Mouse (Mus musculus): ENCODE measurements around the gene Bap1. TPM values are rescaled to one million over a fixed set of nuclear protein-coding genes. Genes with fewer than 3 reads are reported as not detected.

Gene Bap1
- polyA plus RNA-seq, 1 experiment: 131 TPM

GRCm38 (mm10) chr14:31260374-31260773 lies 9.1 kb downstream of the Bap1 start:
- Histone ChIP-seq H3K4me1 (ENCODE audit: control insufficient read depth, insufficient read depth, low read length) (no peaks in the 10 kb centered on the region), H3K27ac (ENCODE audit: insufficient read depth, low read length) (no peak overlapping the region), H3K4me3 (replicated peaks; ENCODE audit: insufficient read depth, low read depth, low read length) (no peak overlapping the region), H3K27me3 (ENCODE audit: control insufficient read depth, insufficient read depth, low read length) (no peaks in the 10 kb centered on the region)
- WGBS: 94% methylated on average over 4 of the region's 4 CpGs
- no peak for DNase-seq
- TF ChIP-seq POLR2A (IDR thresholded peaks at IDR 0.05; ENCODE audit: borderline replicate concordance, insufficient read depth, low read length) (no peak), CTCF (IDR thresholded peaks at IDR 0.05; ENCODE audit: borderline replicate concordance, insufficient read depth, low read depth, low read length) (no peak)

- Histone ChIP-seq H3K27ac (ENCODE audit: insufficient read depth, low read length) (no peak overlapping the region), H3K27me3 (ENCODE audit: control insufficient read depth, insufficient read depth, low read length) (no peaks in the 10 kb centered on the region), H3K4me1 (ENCODE audit: control insufficient read depth, insufficient read depth, low read length) (no peaks in the 10 kb centered on the region), H3K4me3 (replicated peaks; ENCODE audit: insufficient read depth, low read depth, low read length) (no peak overlapping the region)
- WGBS: 90% methylated on average over 9 of the region's 9 CpGs
- DNase-seq: no peak
- no peak for TF ChIP-seq POLR2A (IDR thresholded peaks at IDR 0.05; ENCODE audit: borderline replicate concordance, insufficient read depth, low read length)
Measured at GRCm38 (mm10) chr14:31260932-31261331, 9.7 kb downstream of the Bap1 start.

GRCm38 (mm10) chr14:31267649-31268048 lies 16.4 kb downstream of the Bap1 start:
- Histone ChIP-seq H3K4me1 (ENCODE audit: control insufficient read depth, insufficient read depth, low read length) (no peaks in the 10 kb centered on the region), H3K27ac (ENCODE audit: insufficient read depth, low read length) (no peak overlapping the region), H3K4me3 (replicated peaks; ENCODE audit: insufficient read depth, low read depth, low read length) (no peak overlapping the region), H3K27me3 (ENCODE audit: control insufficient read depth, insufficient read depth, low read length) (no peaks in the 10 kb centered on the region)
- no peak for DNase-seq
- TF ChIP-seq CTCF (IDR thresholded peaks at IDR 0.05; ENCODE audit: borderline replicate concordance, insufficient read depth, low read depth, low read length) (no peak), POLR2A (IDR thresholded peaks at IDR 0.05; ENCODE audit: borderline replicate concordance, insufficient read depth, low read length) (no peak)
- WGBS: 90% methylated on average over 11 of the region's 11 CpGs

GRCm38 (mm10) chr14:31268301-31269001 lies 17.2 kb downstream of the Bap1 start:
- TF ChIP-seq CTCF (IDR thresholded peaks at IDR 0.05; ENCODE audit: borderline replicate concordance, insufficient read depth, low read depth, low read length) (no peak), POLR2A (IDR thresholded peaks at IDR 0.05; ENCODE audit: borderline replicate concordance, insufficient read depth, low read length) (no peak)
- no peak overlapping the region for H3K4me3 ChIP-seq (replicated peaks; ENCODE audit: insufficient read depth, low read depth, low read length)

GRCm38 (mm10) chr14:31269456-31270100 lies 18.3 kb downstream of the Bap1 start:
- Histone ChIP-seq H3K27ac (ENCODE audit: insufficient read depth, low read length) (no peak overlapping the region), H3K4me1 (ENCODE audit: control insufficient read depth, insufficient read depth, low read length) (no peaks in the 10 kb centered on the region), H3K4me3 (replicated peaks; ENCODE audit: insufficient read depth, low read depth, low read length) (no peak overlapping the region), H3K27me3 (ENCODE audit: control insufficient read depth, insufficient read depth, low read length) (no peaks in the 10 kb centered on the region)
- no peak for TF ChIP-seq CTCF (IDR thresholded peaks at IDR 0.05; ENCODE audit: borderline replicate concordance, insufficient read depth, low read depth, low read length)
- TF ChIP-seq POLR2A (IDR thresholded peaks at IDR 0.05; ENCODE audit: borderline replicate concordance, insufficient read depth, low read length): no peak
- WGBS: 19% methylated on average over 28 of the region's 28 CpGs
- no peak for DNase-seq

More at GRCm38 (mm10) chr14:31268301-31269001, 17.2 kb downstream of the Bap1 start:
- Histone ChIP-seq H3K4me1 (ENCODE audit: control insufficient read depth, insufficient read depth, low read length) (no peaks in the 10 kb centered on the region), H3K27ac (ENCODE audit: insufficient read depth, low read length) (no peak overlapping the region), H3K27me3 (ENCODE audit: control insufficient read depth, insufficient read depth, low read length) (no peaks in the 10 kb centered on the region)
- DNase-seq: no peak
- 33% methylated on average over 9 of the region's 9 CpGs for WGBS

- 94% methylated on average over 6 of the region's 6 CpGs for WGBS
- H3K4me1 ChIP-seq (ENCODE audit: control insufficient read depth, insufficient read depth, low read length): no peaks in the 10 kb centered on the region
- H3K27ac ChIP-seq (ENCODE audit: insufficient read depth, low read length): no peak overlapping the region
- H3K4me3 ChIP-seq (replicated peaks; ENCODE audit: insufficient read depth, low read depth, low read length): no peak overlapping the region
- no peak for DNase-seq
- H3K27me3 ChIP-seq (ENCODE audit: control insufficient read depth, insufficient read depth, low read length): no peaks in the 10 kb centered on the region
- TF ChIP-seq POLR2A (IDR thresholded peaks at IDR 0.05; ENCODE audit: borderline replicate concordance, insufficient read depth, low read length): no peak
- no peak for TF ChIP-seq CTCF (IDR thresholded peaks at IDR 0.05; ENCODE audit: borderline replicate concordance, insufficient read depth, low read depth, low read length)
Measured at GRCm38 (mm10) chr14:31271121-31271520, 19.9 kb downstream of the Bap1 start.

- no peak overlapping the region for H3K27ac ChIP-seq (ENCODE audit: insufficient read depth, low read length)
- TF ChIP-seq POLR2A (IDR thresholded peaks at IDR 0.05; ENCODE audit: borderline replicate concordance, insufficient read depth, low read length): no peak
- peak; percentile 87 for TF ChIP-seq CTCF (IDR thresholded peaks at IDR 0.05; ENCODE audit: borderline replicate concordance, insufficient read depth, low read depth, low read length)
- H3K4me3 ChIP-seq (replicated peaks; ENCODE audit: insufficient read depth, low read depth, low read length): no peak overlapping the region
- no peaks in the 10 kb centered on the region for H3K4me1 ChIP-seq (ENCODE audit: control insufficient read depth, insufficient read depth, low read length)
- WGBS: 25% methylated on average over 7 of the region's 7 CpGs
- H3K27me3 ChIP-seq (ENCODE audit: control insufficient read depth, insufficient read depth, low read length): no peaks in the 10 kb centered on the region
- peak; percentile 58 to 79 for DNase-seq
Measured at GRCm38 (mm10) chr14:31272164-31272563, 20.9 kb downstream of the Bap1 start.

- TF ChIP-seq CTCF (IDR thresholded peaks at IDR 0.05; ENCODE audit: borderline replicate concordance, insufficient read depth, low read depth, low read length) (no peak), POLR2A (IDR thresholded peaks at IDR 0.05; ENCODE audit: borderline replicate concordance, insufficient read depth, low read length) (no peak)
Measured at GRCm38 (mm10) chr14:31285728-31286127, 34.5 kb downstream of the Bap1 start.

More at GRCm38 (mm10) chr14:31285728-31286127, 34.5 kb downstream of the Bap1 start:
- DNase-seq: no peak
- Histone ChIP-seq H3K27ac (ENCODE audit: insufficient read depth, low read length) (no peak overlapping the region), H3K27me3 (ENCODE audit: control insufficient read depth, insufficient read depth, low read length) (no peaks in the 10 kb centered on the region), H3K4me1 (ENCODE audit: control insufficient read depth, insufficient read depth, low read length) (no peaks in the 10 kb centered on the region), H3K4me3 (replicated peaks; ENCODE audit: insufficient read depth, low read depth, low read length) (no peak overlapping the region)
- WGBS: 90% methylated on average over 8 of the region's 8 CpGs

Other genes starting within 250 kb of the Bap1 start
- gene Spcs1, start 249.8 kb upstream of the Bap1 start, polyA plus RNA-seq (2012; rRNA removed): 277 and 290 TPM in 2 replicates
- 22.2 and 24.2 TPM in 2 replicates for gene Pbrm1, start 232.3 kb upstream of the Bap1 start, polyA plus RNA-seq (2012; rRNA removed)
- gene Gnl3, start 232.3 kb upstream of the Bap1 start, polyA plus RNA-seq (2012; rRNA removed): 47.3 and 52.1 TPM in 2 replicates
- gene Smim4, start 122.5 kb upstream of the Bap1 start, polyA plus RNA-seq (2012; rRNA removed): 35.3 and 42.4 TPM in 2 replicates
- gene Nt5dc2, start 120.4 kb upstream of the Bap1 start, polyA plus RNA-seq (2012; rRNA removed): 28.3 and 28.4 TPM in 2 replicates
- gene Stab1, start 82.8 kb upstream of the Bap1 start, polyA plus RNA-seq (2012; rRNA removed): 8.6 and 9.6 TPM in 2 replicates
- 6.1 and 7.6 TPM in 2 replicates for gene Tnnc1, start 43.1 kb upstream of the Bap1 start, polyA plus RNA-seq (2012; rRNA removed)
- gene Nisch, start 34.5 kb upstream of the Bap1 start, polyA plus RNA-seq (2012; rRNA removed): 292 and 304 TPM in 2 replicates
- 3.0 and 3.2 TPM in 2 replicates for gene Sema3g, start 33.6 kb upstream of the Bap1 start, polyA plus RNA-seq (2012; rRNA removed)
- gene Phf7, start 133 bp upstream of the Bap1 start, polyA plus RNA-seq (2012; rRNA removed): 6.5 and 7.8 TPM in 2 replicates
- 1.3 and 1.9 TPM in 2 replicates for gene Dnah1, start 72.4 kb downstream of the Bap1 start, polyA plus RNA-seq (2012; rRNA removed)
- gene Capn7, start 85.2 kb downstream of the Bap1 start, polyA plus RNA-seq (2012; rRNA removed): 38.0 and 40.4 TPM in 2 replicates
- gene Sh3bp5, start 184.6 kb downstream of the Bap1 start, polyA plus RNA-seq (2012; rRNA removed): 72.9 and 77.1 TPM in 2 replicates
- 25.0 and 26.5 TPM in 2 replicates for gene Eaf1, start 242.9 kb downstream of the Bap1 start, polyA plus RNA-seq (2012; rRNA removed)
- gene Mettl6, start 243.6 kb downstream of the Bap1 start, polyA plus RNA-seq (2012; rRNA removed): 22.8 and 23.6 TPM in 2 replicates